Mouse (Mus musculus): ENCODE measurements around the gene Kiss1r. TPM values are rescaled to one million over a fixed set of nuclear protein-coding genes. Genes with fewer than 3 reads are reported as not detected.

Gene Kiss1r
- polyA plus RNA-seq, 1 experiment from 2014 or later: 0.48 TPM

DNA sequence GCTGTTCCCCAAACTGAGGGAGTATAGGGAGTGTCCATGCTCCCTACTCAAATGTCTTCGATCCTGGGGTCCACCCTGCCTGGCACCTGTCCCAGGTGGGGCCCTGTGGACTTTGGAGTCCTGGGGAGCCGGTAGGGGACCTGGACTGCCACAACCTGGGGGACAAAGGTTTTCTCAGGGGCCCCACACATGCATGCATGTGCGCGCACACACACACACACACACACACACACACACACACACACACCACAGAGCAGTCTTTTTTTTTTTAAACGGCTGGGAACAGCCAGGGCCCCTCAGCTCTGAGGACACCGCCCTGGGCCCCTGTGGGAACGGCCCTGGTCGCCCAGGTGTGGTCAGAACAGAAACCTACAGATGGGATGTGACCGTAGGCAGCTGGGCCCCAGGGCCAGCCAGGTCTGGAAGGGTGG, 26.7 kb downstream of the Kiss1r start:
- Histone ChIP-seq H3K4me1 (ENCODE audit: control insufficient read depth, insufficient read depth, low read length) (peaks cover 14% of the 10 kb centered on the region), H3K9ac (replicated peaks; ENCODE audit: low read length) (no peak overlapping the region)

DNA sequence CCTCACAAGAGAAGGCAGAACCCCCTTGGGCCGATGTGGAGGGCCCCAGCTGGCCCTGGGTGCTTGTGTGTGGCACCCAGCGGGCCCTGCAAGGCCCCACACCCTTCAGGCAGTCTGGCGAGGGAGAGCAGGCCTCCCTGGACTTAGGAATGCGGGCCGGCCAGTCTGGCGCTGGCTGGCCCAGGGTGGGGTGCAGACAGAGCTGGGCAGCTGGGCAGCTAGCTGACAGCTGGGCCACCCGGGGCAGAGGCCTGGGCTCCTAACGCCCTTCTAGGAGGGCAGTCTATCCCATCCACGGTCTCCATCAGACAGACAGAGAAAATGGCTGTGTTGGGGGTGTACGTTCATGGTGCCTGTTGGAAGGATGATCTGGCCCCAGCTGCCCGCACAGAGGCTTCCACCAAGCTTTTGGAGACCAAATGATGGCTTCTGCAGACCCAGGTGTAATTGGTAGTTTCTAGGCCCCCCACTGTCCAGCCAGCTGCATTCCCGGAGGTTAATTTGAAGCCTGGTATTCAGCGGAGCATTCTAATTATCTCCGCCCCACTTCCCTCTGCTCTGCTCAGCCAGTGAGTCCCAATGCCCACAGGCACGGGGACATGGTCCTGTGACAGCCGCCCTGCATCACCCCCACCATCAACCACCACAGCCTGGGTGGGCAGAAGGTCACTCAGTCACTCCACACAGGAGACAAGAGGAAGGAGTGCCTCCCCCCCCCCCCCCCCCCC, 28.9 kb downstream of the Kiss1r start:
- Histone ChIP-seq H3K9me3 (replicated peaks; ENCODE audit: control insufficient read depth, low read length) (no peaks in the 10 kb centered on the region), H3K9ac (replicated peaks; ENCODE audit: low read length) (peak overlapping the region; percentile 40), H3K4me1 (ENCODE audit: control insufficient read depth, insufficient read depth, low read length) (peaks cover 14% of the 10 kb centered on the region), H3K27me3 (ENCODE audit: control insufficient read depth, insufficient read depth, low read length) (no peaks in the 10 kb centered on the region), H3K4me2 (ENCODE audit: low read depth, low read length) (no peak overlapping the region; the same call in 1 of the 2 replicates), H3K27ac (replicated peaks; ENCODE audit: low read depth, low read length) (peak overlapping the region; percentile 59), H3K36me3 (replicated peaks; ENCODE audit: control insufficient read depth, insufficient read depth, low read depth, low read length) (peaks cover 2% of the 10 kb centered on the region; the same call in 1 of the 2 replicates), H3K4me3 (ENCODE audit: low read depth, low read length) (0 out of 2 replicates have a peak overlapping the region, but pooled peaks have one; percentile 5)
- ATAC-seq (replicated peaks; ENCODE audit: insufficient number of reproducible peaks, low FRiP score, low TSS enrichment, low read depth) (peak; percentile 54; the same call in 1 of the 2 replicates), DNase-seq (ENCODE audit: low spot score) (peak; percentile 77)
- 16% methylated on average over 16 of the region's 16 CpGs for WGBS

More for the DNA sequence above, 26.7 kb downstream of the Kiss1r start:
- WGBS: 77% methylated on average over 9 of the region's 9 CpGs
- H3K27ac ChIP-seq (replicated peaks; ENCODE audit: low read depth, low read length): no peak overlapping the region
- H3K4me2 ChIP-seq (ENCODE audit: low read depth, low read length): no peak overlapping the region
- H3K27me3 ChIP-seq (ENCODE audit: control insufficient read depth, insufficient read depth, low read length): no peaks in the 10 kb centered on the region
- H3K9me3 ChIP-seq (replicated peaks; ENCODE audit: control insufficient read depth, low read length): no peaks in the 10 kb centered on the region
- no peak for DNase-seq (ENCODE audit: low spot score)
- ATAC-seq (replicated peaks; ENCODE audit: insufficient number of reproducible peaks, low FRiP score, low TSS enrichment, low read depth): no peak
- no peak overlapping the region for H3K4me3 ChIP-seq (ENCODE audit: low read depth, low read length)
- H3K36me3 ChIP-seq (replicated peaks; ENCODE audit: control insufficient read depth, insufficient read depth, low read depth, low read length): no peaks in the 10 kb centered on the region

DNA sequence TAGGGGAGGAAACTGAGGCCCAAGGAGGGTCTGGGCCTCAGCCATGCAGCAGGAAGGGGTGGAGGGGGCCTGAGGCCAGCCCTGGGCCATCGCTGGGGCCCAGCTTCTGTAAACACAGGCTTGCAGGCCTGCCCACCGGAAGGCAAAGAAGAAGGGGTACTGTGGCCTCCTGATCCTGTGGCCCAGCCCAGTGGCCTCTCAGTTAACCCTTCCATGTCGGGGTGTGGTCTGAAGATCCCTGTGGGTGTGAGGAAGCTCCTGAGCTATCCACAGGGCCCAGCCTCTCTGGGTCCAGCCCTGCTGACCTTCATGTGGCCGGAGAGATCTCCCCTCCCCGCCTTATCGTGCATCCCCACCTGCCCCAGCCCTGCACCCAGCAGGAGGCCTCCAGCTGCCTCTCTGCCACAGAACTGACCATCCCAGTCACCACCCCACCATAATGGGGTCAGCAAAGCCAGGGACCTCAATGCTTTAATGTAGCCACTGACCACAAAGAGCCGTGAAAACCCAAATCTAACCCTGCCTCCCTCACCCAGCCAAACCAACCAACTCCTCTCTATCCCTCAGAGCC, 30.1 kb downstream of the Kiss1r start:
- Histone ChIP-seq H3K27ac (replicated peaks; ENCODE audit: low read depth, low read length) (peak overlapping the region; percentile 59), H3K36me3 (replicated peaks; ENCODE audit: control insufficient read depth, insufficient read depth, low read depth, low read length) (peaks cover 7% of the 10 kb centered on the region), H3K27me3 (ENCODE audit: control insufficient read depth, insufficient read depth, low read length) (no peaks in the 10 kb centered on the region), H3K9ac (replicated peaks; ENCODE audit: low read length) (peak overlapping the region; percentile 37), H3K4me2 (ENCODE audit: low read depth, low read length) (peak overlapping the region; percentile 19; the same call in 1 of the 2 replicates), H3K4me1 (ENCODE audit: control insufficient read depth, insufficient read depth, low read length) (peaks cover 14% of the 10 kb centered on the region), H3K9me3 (replicated peaks; ENCODE audit: control insufficient read depth, low read length) (no peaks in the 10 kb centered on the region), H3K4me3 (ENCODE audit: low read depth, low read length) (no peak overlapping the region)
- 14% methylated on average over 7 of the region's 7 CpGs for WGBS
- DNase-seq (ENCODE audit: low spot score) (peak; percentile 22), ATAC-seq (replicated peaks; ENCODE audit: insufficient number of reproducible peaks, low FRiP score, low TSS enrichment, low read depth) (peak; percentile 25; the same call in 1 of the 2 replicates)

DNA sequence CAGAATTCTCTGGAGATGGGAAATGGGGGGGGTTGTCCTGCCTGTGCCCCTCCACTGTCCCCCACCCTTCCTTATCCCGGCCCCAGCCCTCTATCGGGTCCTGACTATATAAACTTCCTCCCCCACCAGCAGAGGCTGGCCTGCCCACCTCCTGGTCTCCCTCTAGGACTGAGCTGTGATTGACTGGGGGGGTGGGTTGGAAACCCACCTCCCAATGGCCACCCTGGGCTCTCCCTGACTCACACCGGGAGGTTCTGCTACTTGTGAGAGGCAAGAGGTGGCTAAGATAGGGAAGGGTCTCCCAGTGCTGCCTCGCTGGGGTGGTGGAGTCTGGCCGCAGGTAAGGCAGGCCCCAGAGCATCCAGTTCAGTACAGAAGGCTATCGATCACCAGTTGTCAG, 30.7 kb downstream of the Kiss1r start:
- ATAC-seq (replicated peaks; ENCODE audit: insufficient number of reproducible peaks, low FRiP score, low TSS enrichment, low read depth) (no peak), DNase-seq (ENCODE audit: low spot score) (no peak)
- H3K27ac ChIP-seq (replicated peaks; ENCODE audit: low read depth, low read length): no peak overlapping the region; the same call in 1 of the 2 replicates
- no peaks in the 10 kb centered on the region for H3K9me3 ChIP-seq (replicated peaks; ENCODE audit: control insufficient read depth, low read length)
- no peak overlapping the region for H3K4me3 ChIP-seq (ENCODE audit: low read depth, low read length)
- peaks cover 7% of the 10 kb centered on the region for H3K36me3 ChIP-seq (replicated peaks; ENCODE audit: control insufficient read depth, insufficient read depth, low read depth, low read length)
- peaks cover 14% of the 10 kb centered on the region for H3K4me1 ChIP-seq (ENCODE audit: control insufficient read depth, insufficient read depth, low read length)
- no peaks in the 10 kb centered on the region for H3K27me3 ChIP-seq (ENCODE audit: control insufficient read depth, insufficient read depth, low read length)
- H3K4me2 ChIP-seq (ENCODE audit: low read depth, low read length): no peak overlapping the region
- 73% methylated on average over 6 of the region's 6 CpGs for WGBS
- H3K9ac ChIP-seq (replicated peaks; ENCODE audit: low read length): peak overlapping the region; percentile 13; the same call in 1 of the 2 replicates

DNA sequence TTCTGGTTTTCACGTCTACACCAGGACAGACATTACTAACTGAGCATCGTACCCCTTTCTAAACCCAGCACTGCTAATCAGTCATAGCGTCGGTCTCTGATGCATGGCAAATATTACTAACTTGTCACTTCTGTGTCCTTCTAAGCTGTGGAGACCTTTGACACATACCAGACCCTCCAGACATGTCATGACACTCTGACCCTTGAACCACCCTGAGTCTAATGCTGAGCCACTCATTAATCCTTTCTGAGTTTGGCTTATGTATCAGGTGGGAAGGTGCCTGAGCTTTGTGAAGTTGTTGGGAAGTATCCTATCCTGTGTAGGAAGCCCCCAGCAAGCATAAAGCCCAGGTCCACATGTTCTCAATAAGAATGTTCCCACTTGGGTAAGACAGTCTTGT, 33.1 kb downstream of the Kiss1r start:
- Histone ChIP-seq H3K4me3 (ENCODE audit: low read depth, low read length) (no peak overlapping the region), H3K9me3 (replicated peaks; ENCODE audit: control insufficient read depth, low read length) (no peaks in the 10 kb centered on the region), H3K4me1 (ENCODE audit: control insufficient read depth, insufficient read depth, low read length) (peaks cover 14% of the 10 kb centered on the region), H3K9ac (replicated peaks; ENCODE audit: low read length) (no peak overlapping the region), H3K36me3 (replicated peaks; ENCODE audit: control insufficient read depth, insufficient read depth, low read depth, low read length) (peaks cover 7% of the 10 kb centered on the region), H3K27me3 (ENCODE audit: control insufficient read depth, insufficient read depth, low read length) (no peaks in the 10 kb centered on the region), H3K4me2 (ENCODE audit: low read depth, low read length) (no peak overlapping the region), H3K27ac (replicated peaks; ENCODE audit: low read depth, low read length) (no peak overlapping the region)
- no peak for ATAC-seq (replicated peaks; ENCODE audit: insufficient number of reproducible peaks, low FRiP score, low TSS enrichment, low read depth)
- DNase-seq (ENCODE audit: low spot score): no peak
- 86% methylated on average over 4 of the region's 4 CpGs for WGBS

DNA sequence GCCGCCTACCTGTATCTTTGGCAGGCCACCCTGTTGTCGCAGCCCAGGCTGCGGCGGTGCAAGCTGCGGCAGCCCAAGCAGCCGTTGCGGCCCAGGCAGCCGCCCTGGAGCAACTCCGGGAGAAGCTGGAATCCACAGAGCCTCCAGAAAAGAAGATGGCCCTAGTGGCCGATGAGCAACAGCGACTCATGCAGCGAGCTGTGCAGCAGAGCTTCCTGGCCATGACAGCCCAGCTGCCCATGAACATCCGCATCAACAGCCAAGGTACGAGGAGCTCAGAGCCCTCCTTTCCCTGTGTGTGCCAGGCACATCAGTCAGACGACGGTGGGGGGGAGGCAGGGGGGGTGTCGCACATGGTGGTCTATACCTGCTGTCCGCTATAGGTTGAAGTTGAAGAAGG, 33.9 kb downstream of the Kiss1r start:
- DNase-seq (ENCODE audit: low spot score) (no peak), ATAC-seq (replicated peaks; ENCODE audit: insufficient number of reproducible peaks, low FRiP score, low TSS enrichment, low read depth) (no peak)
- Histone ChIP-seq H3K27ac (replicated peaks; ENCODE audit: low read depth, low read length) (no peak overlapping the region), H3K4me2 (ENCODE audit: low read depth, low read length) (no peak overlapping the region), H3K36me3 (replicated peaks; ENCODE audit: control insufficient read depth, insufficient read depth, low read depth, low read length) (peaks cover 7% of the 10 kb centered on the region), H3K4me1 (ENCODE audit: control insufficient read depth, insufficient read depth, low read length) (peaks cover 10% of the 10 kb centered on the region), H3K27me3 (ENCODE audit: control insufficient read depth, insufficient read depth, low read length) (no peaks in the 10 kb centered on the region), H3K9me3 (replicated peaks; ENCODE audit: control insufficient read depth, low read length) (no peaks in the 10 kb centered on the region), H3K4me3 (ENCODE audit: low read depth, low read length) (no peak overlapping the region), H3K9ac (replicated peaks; ENCODE audit: low read length) (no peak overlapping the region)
- WGBS: 86% methylated on average over 18 of the region's 18 CpGs

DNA sequence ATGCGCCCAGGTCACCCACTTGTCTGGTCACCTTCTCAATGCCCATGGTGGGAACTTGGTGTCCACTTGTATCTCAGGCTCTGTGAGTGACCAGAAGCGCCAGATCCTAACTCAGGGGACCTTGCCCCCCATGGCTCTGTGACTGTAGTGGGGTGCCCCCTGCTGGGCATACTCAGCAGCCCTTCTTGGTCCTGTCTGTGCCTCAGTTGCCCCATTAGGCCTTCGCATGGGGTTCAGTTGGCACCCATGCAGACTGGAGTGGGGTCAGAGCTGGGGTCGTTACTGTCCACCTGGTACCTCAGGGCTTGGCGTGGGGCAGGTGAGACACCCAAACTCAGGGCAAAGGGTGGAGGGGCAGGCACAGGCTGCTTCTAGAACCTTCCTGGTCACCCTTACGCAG, 37.2 kb downstream of the Kiss1r start:
- H3K27me3 ChIP-seq (ENCODE audit: control insufficient read depth, insufficient read depth, low read length): no peaks in the 10 kb centered on the region
- 92% methylated on average over 6 of the region's 6 CpGs for WGBS
- H3K4me1 ChIP-seq (ENCODE audit: control insufficient read depth, insufficient read depth, low read length): no peaks in the 10 kb centered on the region

DNA sequence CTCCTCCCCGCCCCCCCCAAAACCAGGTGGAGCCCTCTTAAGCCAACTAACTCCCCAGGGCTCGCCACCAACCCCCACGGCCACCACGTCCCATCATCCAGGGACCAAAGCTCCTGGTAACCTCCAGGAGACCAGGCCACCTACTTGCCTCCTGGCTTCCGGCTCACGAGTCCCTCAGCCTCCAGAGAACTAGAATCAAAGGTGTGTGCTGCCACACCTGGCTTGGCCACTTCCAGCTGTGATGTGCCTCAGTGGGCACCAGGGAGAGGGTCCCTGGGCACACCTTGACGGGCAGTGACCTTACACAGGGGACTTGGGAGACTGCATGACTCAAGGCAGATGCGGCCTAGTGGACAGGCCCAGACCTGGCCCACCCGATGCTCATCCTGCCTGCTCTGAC, 38.9 kb downstream of the Kiss1r start:
- no peak overlapping the region for H3K27ac ChIP-seq (replicated peaks; ENCODE audit: low read depth, low read length)
- 72% methylated on average over 9 of the region's 9 CpGs for WGBS
- H3K9ac ChIP-seq (replicated peaks; ENCODE audit: low read length): no peak overlapping the region
- H3K4me2 ChIP-seq (ENCODE audit: low read depth, low read length): no peak overlapping the region
- ATAC-seq (replicated peaks; ENCODE audit: insufficient number of reproducible peaks, low FRiP score, low TSS enrichment, low read depth) (no peak), DNase-seq (ENCODE audit: low spot score) (no peak)
- peaks cover 5% of the 10 kb centered on the region for H3K36me3 ChIP-seq (replicated peaks; ENCODE audit: control insufficient read depth, insufficient read depth, low read depth, low read length)
- no peak overlapping the region for H3K4me3 ChIP-seq (ENCODE audit: low read depth, low read length)
- no peaks in the 10 kb centered on the region for H3K4me1 ChIP-seq (ENCODE audit: control insufficient read depth, insufficient read depth, low read length)
- H3K27me3 ChIP-seq (ENCODE audit: control insufficient read depth, insufficient read depth, low read length): no peaks in the 10 kb centered on the region
- H3K9me3 ChIP-seq (replicated peaks; ENCODE audit: control insufficient read depth, low read length): no peaks in the 10 kb centered on the region

More for the DNA sequence above, 37.2 kb downstream of the Kiss1r start:
- no peak for DNase-seq (ENCODE audit: low spot score)
- Histone ChIP-seq H3K9ac (replicated peaks; ENCODE audit: low read length) (no peak overlapping the region), H3K9me3 (replicated peaks; ENCODE audit: control insufficient read depth, low read length) (no peaks in the 10 kb centered on the region), H3K4me2 (ENCODE audit: low read depth, low read length) (no peak overlapping the region), H3K36me3 (replicated peaks; ENCODE audit: control insufficient read depth, insufficient read depth, low read depth, low read length) (peaks cover 7% of the 10 kb centered on the region), H3K27ac (replicated peaks; ENCODE audit: low read depth, low read length) (no peak overlapping the region), H3K4me3 (ENCODE audit: low read depth, low read length) (no peak overlapping the region)
- no peak for ATAC-seq (replicated peaks; ENCODE audit: insufficient number of reproducible peaks, low FRiP score, low TSS enrichment, low read depth)

Measured in embryonic facial prominence, embryonic 11.5 days (tissue).